Mouse (Mus musculus) layer of hippocampus, postnatal 36 days (tissue): Measurements from ENCODE around the gene Gm21310. TPM values are rescaled to one million over a fixed set of nuclear protein-coding genes. Genes with fewer than 3 reads are reported as not detected.
"Not testable (repeated sequence)": the region's sequence is repeated elsewhere in the genome, so short reads cannot be mapped to it uniquely, and the experiment has no call there.

Source experiments
- DNase-seq, 2 experiments: peaks; one replicate each; pipeline ENCODE4 v3.0.0; 2022
- total RNA-seq, 2 experiments: library from RNA; stranded (reverse); gene quantifications; 2 replicates each; pipeline ENCODE4 v1.2.3; 2021

Gene Gm21310
- total RNA-seq, result not detected

DNA sequence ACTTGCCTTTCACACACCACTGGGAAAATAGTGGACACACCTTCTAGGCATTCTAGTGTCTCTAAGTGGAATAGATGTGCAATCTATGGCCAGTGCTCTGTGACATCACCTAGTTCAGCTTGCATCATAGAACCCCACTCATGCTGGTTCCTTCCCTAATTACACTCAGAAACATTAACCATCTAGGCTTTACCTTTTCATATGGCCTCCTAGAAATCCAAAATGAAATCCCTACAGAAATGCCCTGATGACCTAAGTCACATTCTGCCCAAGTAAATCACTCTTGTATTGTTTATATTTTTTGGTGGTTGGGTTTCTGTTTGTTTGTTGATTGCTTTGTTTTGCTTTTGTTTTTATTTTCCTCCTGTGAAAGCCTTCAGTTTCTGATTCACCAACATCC is at the start of gene Gm21310:
TSS of gene Gm21310 (minus strand) at position 101 of the 400 bp plus-strand sequence.
- DNase-seq, result not testable (repeated sequence)

Other genes with a start within 250 kb of the Gm21310 start
- gene Gm20834, start 177.4 kb upstream of the Gm21310 start, total RNA-seq, result not detected